Mouse (Mus musculus) kidney, postnatal 0 days (tissue): Measurements from ENCODE around the gene Ankrd60. TPM values are rescaled to one million over a fixed set of nuclear protein-coding genes. Genes with fewer than 3 reads are reported as not detected.

Experiments used
- ATAC-seq: fragments of 200-750 bp; cut with Nextera tagmentation; replicated peaks from 2 replicates; pipeline ENCODE4 v1.8.0; 2017; ENCODE audit warnings: low read depth, moderate number of reproducible peaks, moderate TSS enrichment, moderate library complexity; ENCODE audit not compliant: low FRiP score
- DNase-seq: peaks from one replicate; pipeline ENCODE4 v3.0.0-alpha.2; 2016; ENCODE audit warnings: low spot score
- H3K27ac ChIP-seq: fragments of 300-500 bp; sonication (generic); 2 replicates; pipeline ENCODE4 v1.5.1; 2014; ENCODE audit warnings: mild to moderate bottlenecking
- H3K27me3 ChIP-seq: fragments of 300-500 bp; sonication (generic); 2 replicates; pipeline ENCODE4 v1.6.1; 2014; ENCODE audit warnings: low read length, mixed read lengths; ENCODE audit not compliant: insufficient read depth
- H3K36me3 ChIP-seq: fragments of 300-500 bp; sonication (generic); 2 replicates; pipeline ENCODE4 v1.6.1; 2014; ENCODE audit warnings: low read length, mixed read lengths; ENCODE audit not compliant: insufficient read depth
- H3K4me1 ChIP-seq: fragments of 300-500 bp; sonication (generic); replicated peaks from 2 replicates; pipeline ENCODE4 v1.6.1; 2014; ENCODE audit warnings: antibody characterized with exemption, low read length, mixed read lengths; ENCODE audit not compliant: insufficient read depth
- H3K4me2 ChIP-seq: fragments of 300-500 bp; sonication (generic); 2 replicates; pipeline ENCODE4 v1.6.1; 2014; ENCODE audit warnings: mild to moderate bottlenecking, low read length, moderate library complexity, mixed read lengths
- H3K4me3 ChIP-seq: fragments of 300-500 bp; sonication (generic); replicated peaks from 2 replicates; pipeline ENCODE4 v1.5.1; 2014; ENCODE audit warnings: low read depth, low read length
- H3K9ac ChIP-seq: fragments of 300-500 bp; sonication (generic); 2 replicates; pipeline ENCODE4 v1.6.1; 2014; ENCODE audit warnings: low read depth, low read length
- H3K9me3 ChIP-seq: fragments of 300-500 bp; sonication (generic); replicated peaks from 2 replicates; pipeline ENCODE4 v1.6.1; 2016; ENCODE audit warnings: low read length, inconsistent platforms, mixed read lengths
- CTCF ChIP-seq: IDR thresholded peaks from 2 replicates; pipeline ENCODE4 v1.5.1; 2016; ENCODE audit warnings: antibody characterized with exemption, low read depth, mild to moderate bottlenecking, moderate library complexity
- WGBS: fragments of 180-500 bp; shearing (Covaris S2); extraction: QIAGEN DNeasy Blood & Tissue Kit; methylation state at CpG from one replicate; pipeline ENCODE4 v1.1.7; 2014; 5-methylcytosine and 5-hydroxymethylcytosine counted together
- polyA plus RNA-seq: library from polyadenylated mRNA; unstranded; fragments of >200 nt; fragmentation: Nextera tagmentation; extraction: Ambion mirVana; gene quantifications from 2 replicates; pipeline ENCODE4 v1.2.1, GENCODE M21; 2015

Gene Ankrd60
- polyA plus RNA-seq, 1 experiment from 2014 or later, result not detected

GRCm38 (mm10) chr2:173585387-173586117, 7.4 kb upstream of the Ankrd60 start:
- 2% methylated on average over 54 of the region's 54 CpGs for WGBS
- Histone ChIP-seq H3K27ac (no peak overlapping the region), H3K27me3 (peaks cover 12% of the 10 kb centered on the region; the same call in 1 of the 2 replicates), H3K4me2 (peak overlapping the region; percentile 78), H3K4me1 (0 out of 2 replicates have a peak, but pooled peaks cover 4% of the 10 kb centered on the region), H3K9me3 (no peaks in the 10 kb centered on the region), H3K9ac (0 out of 2 replicates have a peak overlapping the region, but pooled peaks have one; percentile 42), H3K36me3 (no peaks in the 10 kb centered on the region), H3K4me3 (peak overlapping the region; percentile 41)
- peak; percentile 51 for TF ChIP-seq CTCF
- DNase-seq, result peak; percentile 87
- no peak for ATAC-seq

GRCm38 (mm10) chr2:173584361-173584760, 6.2 kb upstream of the Ankrd60 start:
- H3K4me2 ChIP-seq, result no peak overlapping the region
- H3K9me3 ChIP-seq, result no peaks in the 10 kb centered on the region
- no peak overlapping the region for H3K27ac ChIP-seq
- no peak for TF ChIP-seq CTCF
- H3K4me1 ChIP-seq, result 0 out of 2 replicates have a peak, but pooled peaks cover 4% of the 10 kb centered on the region
- no peak overlapping the region for H3K9ac ChIP-seq
- H3K27me3 ChIP-seq, result peaks cover 12% of the 10 kb centered on the region; the same call in 1 of the 2 replicates
- 43% methylated on average over 15 of the region's 15 CpGs for WGBS
- no peak overlapping the region for H3K4me3 ChIP-seq
- DNase-seq (no peak), ATAC-seq (no peak)
- H3K36me3 ChIP-seq, result no peaks in the 10 kb centered on the region

- peaks cover 12% of the 10 kb centered on the region; the same call in 1 of the 2 replicates for H3K27me3 ChIP-seq
- H3K9me3 ChIP-seq, result no peaks in the 10 kb centered on the region
- no peak overlapping the region for H3K9ac ChIP-seq
- H3K4me1 ChIP-seq, result peaks cover 4% of the 10 kb centered on the region; the same call in 1 of the 2 replicates
- DNase-seq, result peak; percentile 63
- no peak overlapping the region for H3K27ac ChIP-seq
- peak; percentile 72 for TF ChIP-seq CTCF
- H3K36me3 ChIP-seq, result no peaks in the 10 kb centered on the region
- WGBS, result 51% methylated on average over 5 of the region's 5 CpGs
- ATAC-seq, result no peak
- H3K4me2 ChIP-seq, result no peak overlapping the region
- no peak overlapping the region for H3K4me3 ChIP-seq
Observed at GRCm38 (mm10) chr2:173583455-173583854, 5.3 kb upstream of the Ankrd60 start.

- Histone ChIP-seq H3K27ac (no peak overlapping the region), H3K4me2 (no peak overlapping the region), H3K9me3 (no peaks in the 10 kb centered on the region), H3K9ac (no peak overlapping the region), H3K4me1 (peaks cover 4% of the 10 kb centered on the region; the same call in 1 of the 2 replicates), H3K27me3 (peaks cover 12% of the 10 kb centered on the region; the same call in 1 of the 2 replicates), H3K36me3 (no peaks in the 10 kb centered on the region), H3K4me3 (no peak overlapping the region)
- TF ChIP-seq CTCF, result no peak
- WGBS, result 98% methylated on average over 3 of the region's 3 CpGs
- DNase-seq (no peak), ATAC-seq (no peak)
Observed at GRCm38 (mm10) chr2:173582903-173583302, 4.7 kb upstream of the Ankrd60 start.

- Histone ChIP-seq H3K27ac (no peak overlapping the region), H3K27me3 (peaks cover 18% of the 10 kb centered on the region; the same call in 1 of the 2 replicates)
- DNase-seq, result no peak
Observed at GRCm38 (mm10) chr2:173581096-173581495, 2.9 kb upstream of the Ankrd60 start.

GRCm38 (mm10) chr2:173578595-173578994, 430 bp upstream of the Ankrd60 start:
- peak overlapping the region; percentile 39; the same call in 1 of the 2 replicates for H3K4me3 ChIP-seq
- WGBS, result 31% methylated on average over 8 of the region's 8 CpGs
- no peaks in the 10 kb centered on the region; the same call in 1 of the 2 replicates for H3K4me1 ChIP-seq
- H3K9me3 ChIP-seq, result no peaks in the 10 kb centered on the region
- no peak for ATAC-seq
- H3K27me3 ChIP-seq, result 0 out of 2 replicates have a peak, but pooled peaks cover 7% of the 10 kb centered on the region
- no peak overlapping the region for H3K27ac ChIP-seq
- 0 out of 2 replicates have a peak overlapping the region, but pooled peaks have one; percentile 27 for H3K9ac ChIP-seq
- no peak for TF ChIP-seq CTCF
- peak overlapping the region; percentile 87 for H3K4me2 ChIP-seq
- DNase-seq, result no peak
- no peaks in the 10 kb centered on the region for H3K36me3 ChIP-seq

More at GRCm38 (mm10) chr2:173581096-173581495, 2.9 kb upstream of the Ankrd60 start:
- Histone ChIP-seq H3K4me2 (no peak overlapping the region), H3K36me3 (no peaks in the 10 kb centered on the region), H3K9ac (no peak overlapping the region), H3K9me3 (no peaks in the 10 kb centered on the region), H3K4me3 (no peak overlapping the region), H3K4me1 (no peaks in the 10 kb centered on the region; the same call in 1 of the 2 replicates)
- ATAC-seq, result no peak
- no peak for TF ChIP-seq CTCF
